Mouse (Mus musculus) spleen, postnatal 36 days (tissue): ENCODE measurements around the gene Fbxl21.
A peak's percentile ranks its signal among the peaks of the same experiment; 100 is the strongest.

Experiments used
- DNase-seq, 2 experiments: peaks; one replicate each; pipeline ENCODE4 v3.0.0; 2022; ENCODE audit warnings: low spot score in 2 of 2, mixed read lengths in 1 of 2

Gene Fbxl21

GRCm38 (mm10) chr13:56581512-56581911, 59.2 kb downstream of the Fbxl21 start:
- no peak for DNase-seq

- DNase-seq, result peak in 1 of 2 experiments; percentile 7
These were observed 59.7 kb downstream of the Fbxl21 start for GRCm38 (mm10) chr13:56581961-56582434.

GRCm38 (mm10) chr13:56582720-56583119, 60.4 kb downstream of the Fbxl21 start:
- no peak for DNase-seq

GRCm38 (mm10) chr13:56586046-56586445, 63.8 kb downstream of the Fbxl21 start:
- no peak for DNase-seq
